Mouse (Mus musculus): Measurements from ENCODE around the gene Fancc.

- TF ChIP-seq POLR2A (IDR thresholded peaks at IDR 0.05; ENCODE audit: control insufficient read depth, extremely low read depth, insufficient read depth, low read length, poor library complexity): no peak
- no peak for TF ChIP-seq CTCF (IDR thresholded peaks at IDR 0.05; ENCODE audit: borderline replicate concordance, control insufficient read depth, extremely low read depth, insufficient read depth, low read length, poor library complexity)
Measured at GRCm38 (mm10) chr13:63249741-63250431, 247.2 kb downstream of the Fancc start.
